Mouse (Mus musculus): ENCODE data around the gene Rpl29.

DNA sequence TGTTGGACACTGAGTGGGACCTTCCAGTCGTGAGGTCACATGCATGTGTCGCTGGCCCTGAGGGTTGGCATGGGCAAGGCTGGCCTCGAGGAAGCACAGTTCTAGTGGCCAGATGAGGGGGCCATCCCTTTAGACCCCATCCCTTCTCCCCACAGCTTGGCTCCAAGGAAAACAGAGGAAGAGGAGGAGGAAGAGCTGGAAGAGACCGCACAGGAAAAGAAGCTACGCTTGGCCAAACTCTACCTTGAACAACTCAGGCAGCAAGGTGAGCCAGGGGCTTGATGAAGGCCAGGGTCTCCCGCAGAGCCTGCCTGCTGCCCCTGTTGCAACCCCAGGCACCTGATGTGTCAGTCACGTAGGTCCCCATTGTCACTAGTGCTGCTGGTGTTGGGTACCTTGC, 51.3 kb downstream of the Rpl29 start:
- TF ChIP-seq CTCF (IDR thresholded peaks at IDR 0.05; ENCODE audit: control insufficient read depth, insufficient read depth, low read length) (no peak), POLR2A (IDR thresholded peaks at IDR 0.05; ENCODE audit: borderline replicate concordance, control insufficient read depth, low read depth, low read length) (no peak)
